In genomic region chr13:98722296-98722695, GRCm38 (mm10) we compare ENCODE assay signal across 18 mouse cellular contexts. TPM values are rescaled to one million over a fixed set of nuclear protein-coding genes. Genes with fewer than 3 reads are reported as not detected.
"Had no signal": no experiment of that assay in that cellular context is flagged by ENCODE, and none has a peak within 500 bp of the region (broad histone marks: within the 10 kb centered on the region; RNA-seq: fewer than 3 reads in every experiment).

No protein-coding gene starts in this region.

- H3K9ac ChIP-seq: limb, embryonic 13.5 days; liver, postnatal 0 days; lung, embryonic 15.5 days; midbrain, embryonic 12.5 days; stomach, embryonic 15.5 days had no signal

- ATAC-seq: liver, postnatal 0 days had no signal

- H3K9me3 ChIP-seq: limb, embryonic 13.5 days; lung, embryonic 15.5 days; midbrain, embryonic 12.5 days; stomach, embryonic 15.5 days had no signal

- H3K4me3 ChIP-seq: layer of hippocampus, adult 2 months; limb, embryonic 13.5 days; lung, embryonic 15.5 days; midbrain, embryonic 12.5 days; stomach, embryonic 15.5 days had no signal

- H3K4me1 ChIP-seq: limb, embryonic 13.5 days; lung, embryonic 15.5 days; midbrain, embryonic 12.5 days; stomach, embryonic 15.5 days had no signal

- DNase-seq: kidney, postnatal 10 days; kidney, postnatal 4 days; left cerebral cortex, postnatal 4 days; liver, postnatal 0 days; lung, postnatal 14 days; right cerebral cortex, postnatal 14 days; thymus, postnatal 36 days had no signal

- H3K27me3 ChIP-seq: limb, embryonic 13.5 days; lung, embryonic 15.5 days; midbrain, embryonic 12.5 days; stomach, embryonic 15.5 days had no signal

- H3K4me2 ChIP-seq: limb, embryonic 13.5 days; liver, embryonic 11.5 days; lung, embryonic 15.5 days; midbrain, embryonic 12.5 days; stomach, embryonic 15.5 days had no signal

- H3K27ac ChIP-seq: layer of hippocampus, adult 2 months; limb, embryonic 13.5 days; lung, embryonic 15.5 days; macrophage; midbrain, embryonic 12.5 days; stomach, embryonic 15.5 days had no signal

RNA-seq across cellular contexts. Expression of gene Tmem171, which starts 27.7 kb away (rescaled TPM):
- total RNA-seq: layer of hippocampus, postnatal 10 days; megakaryocyte-erythroid progenitor cell, adult 5-6 weeks; midbrain, postnatal 0 days had no signal
- polyA plus RNA-seq: midbrain, embryonic 12.5 days; midbrain, postnatal 0 days; neural tube, embryonic 14.5 days had no signal
